Mouse (Mus musculus): ENCODE results near the gene Creg1. TPM values are rescaled to one million over a fixed set of nuclear protein-coding genes. Genes with fewer than 3 reads are reported as not detected.

Creg1 gene
- total RNA-seq, 2 experiments from 2014 or later = 14.0 to 17.9 TPM

DNA sequence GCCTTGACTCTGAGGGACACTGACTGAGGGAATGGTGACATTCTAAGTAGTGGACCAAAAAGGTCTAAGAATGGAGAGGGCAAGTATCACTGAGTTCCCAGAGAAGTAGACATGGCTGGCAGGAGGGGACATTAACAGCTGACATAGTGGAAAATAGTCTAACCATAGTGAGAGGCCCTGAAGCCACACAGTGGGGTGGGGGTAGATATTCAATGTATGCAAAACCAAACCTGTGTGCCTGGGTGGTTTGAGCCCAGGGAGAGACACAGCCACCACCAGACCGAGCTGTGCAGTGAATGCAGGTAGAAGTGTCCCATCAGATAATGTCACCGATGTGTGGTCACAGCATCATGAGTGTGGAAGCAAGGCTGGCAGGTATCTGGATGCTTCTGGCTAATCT, 58.5 kb downstream of the Creg1 start:
- intact Hi-C loops (cut with DNase I) = no loop called here
- DNase-seq = no peak

Other genes with a start within 250 kb of the Creg1 start
- gene Mpzl1, start 129.2 kb upstream of the Creg1 start, total RNA-seq (2021) = 10 to 100 TPM; 73.1 to 74.3 TPM
- 1 to 10 TPM; 5.3 to 5.4 TPM for gene Rcsd1, start 54.0 kb upstream of the Creg1 start, total RNA-seq (2021)
- gene Cd247, start 24.9 kb downstream of the Creg1 start, total RNA-seq (2021) = under 1 TPM in 1 of 2 experiments, not detected in 1; 0.28 TPM
- 10 to 100 TPM; 27.6 to 29.4 TPM for gene Pou2f1, start 238.9 kb downstream of the Creg1 start, total RNA-seq (2021)

Measured in left cerebral cortex, postnatal 4 days (tissue).